Mouse (Mus musculus) midbrain, embryonic 14.5 days (tissue): ENCODE results near the gene Nrip1. TPM values are rescaled to one million over a fixed set of nuclear protein-coding genes. Genes with fewer than 3 reads are reported as not detected.

Experiments used
- ATAC-seq: fragments of 200-750 bp; cut with Nextera tagmentation; 2 replicates; pipeline ENCODE4 v1.8.0; 2017; ENCODE audit warnings: moderate number of reproducible peaks, moderate library complexity; ENCODE audit not compliant: low FRiP score, low TSS enrichment
- DNase-seq: peaks from one replicate; pipeline ENCODE4 v3.0.0-alpha.2; 2015
- H3K27ac ChIP-seq: fragments of 300-500 bp; sonication (generic); replicated peaks from 2 replicates; pipeline ENCODE4 v1.5.1; 2014; ENCODE audit warnings: mild to moderate bottlenecking, low read depth, low read length, moderate library complexity
- H3K27me3 ChIP-seq: fragments of 300-500 bp; sonication (generic); 2 replicates; pipeline ENCODE4 v1.6.1; 2014; ENCODE audit warnings: low read length, control low read depth, mixed read lengths; ENCODE audit not compliant: control insufficient read depth, insufficient read depth
- H3K36me3 ChIP-seq: fragments of 300-500 bp; sonication (generic); 2 replicates; pipeline ENCODE4 v1.6.1; 2014; ENCODE audit warnings: low read length, control low read depth; ENCODE audit not compliant: control insufficient read depth, insufficient read depth
- H3K4me1 ChIP-seq: fragments of 300-500 bp; sonication (generic); 2 replicates; pipeline ENCODE4 v1.6.1; 2014; ENCODE audit warnings: mild to moderate bottlenecking, antibody characterized with exemption, low read length, control low read depth; ENCODE audit not compliant: control insufficient read depth, insufficient read depth
- H3K4me2 ChIP-seq: fragments of 300-500 bp; sonication (generic); 2 replicates; pipeline ENCODE4 v1.6.1; 2014; ENCODE audit warnings: mild to moderate bottlenecking, low read length, moderate library complexity
- H3K4me3 ChIP-seq: fragments of 300-500 bp; sonication (generic); replicated peaks from 2 replicates; pipeline ENCODE4 v1.5.1; 2014; ENCODE audit warnings: low read depth, low read length
- H3K9ac ChIP-seq: fragments of 300-500 bp; sonication (generic); replicated peaks from 2 replicates; pipeline ENCODE4 v1.6.1; 2014; ENCODE audit warnings: mild to moderate bottlenecking, low read length, moderate library complexity
- H3K9me3 ChIP-seq: fragments of 300-500 bp; sonication (generic); 2 replicates; pipeline ENCODE4 v1.6.1; 2016; ENCODE audit warnings: low read length, control low read depth, mixed read lengths; ENCODE audit not compliant: control insufficient read depth
- WGBS: fragments of 180-500 bp; shearing (Covaris S2); extraction: QIAGEN DNeasy Blood & Tissue Kit; methylation state at CpG from one replicate; pipeline ENCODE4 v1.1.7; 2014; 5-methylcytosine and 5-hydroxymethylcytosine counted together
- polyA plus RNA-seq: library from polyadenylated mRNA; unstranded; fragments of >200 nt; fragmentation: Nextera tagmentation; extraction: Ambion mirVana; gene quantifications from 2 replicates; pipeline ENCODE4 v1.2.1, GENCODE M21; 2014

Nrip1 gene
- polyA plus RNA-seq, 1 experiment from 2014 or later: 34.7 TPM

- no peak overlapping the region for H3K9ac ChIP-seq
- WGBS: 91% methylated on average over 18 of the region's 18 CpGs
- no peak for ATAC-seq
These were observed 124.1 kb downstream of the Nrip1 start for GRCm38 (mm10) chr16:76249345-76250091.

DNA sequence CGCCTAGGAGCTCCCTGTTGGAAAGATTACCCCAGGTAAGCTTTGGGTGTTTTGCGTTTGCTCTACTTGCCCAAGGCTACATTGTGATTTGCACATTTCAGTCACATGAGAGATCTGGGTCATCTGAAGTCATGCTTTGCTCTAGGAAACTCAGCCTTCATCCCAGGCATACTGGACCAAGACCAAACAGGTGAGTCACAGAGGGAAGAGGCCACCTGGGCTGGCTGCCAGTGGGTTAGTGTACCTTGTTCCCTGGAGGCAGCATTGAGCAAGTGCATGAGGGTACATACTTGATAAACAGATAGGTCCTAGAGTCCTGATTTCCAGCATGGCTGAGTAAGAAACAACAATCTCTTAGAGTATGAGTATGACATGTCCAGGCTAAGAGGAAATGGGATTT, 130.8 kb downstream of the Nrip1 start:
- Histone ChIP-seq H3K4me1 (no peaks in the 10 kb centered on the region), H3K27me3 (no peaks in the 10 kb centered on the region), H3K9me3 (no peaks in the 10 kb centered on the region), H3K4me3 (no peak overlapping the region), H3K36me3 (no peaks in the 10 kb centered on the region), H3K4me2 (no peak overlapping the region), H3K9ac (no peak overlapping the region), H3K27ac (no peak overlapping the region)
- no peak for ATAC-seq
- no peak for DNase-seq
- WGBS: 93% methylated on average over 2 of the region's 2 CpGs

More at GRCm38 (mm10) chr16:76249345-76250091, 124.1 kb downstream of the Nrip1 start:
- Histone ChIP-seq H3K27me3 (no peaks in the 10 kb centered on the region), H3K9me3 (no peaks in the 10 kb centered on the region), H3K4me3 (no peak overlapping the region), H3K4me1 (no peaks in the 10 kb centered on the region), H3K36me3 (no peaks in the 10 kb centered on the region), H3K27ac (no peak overlapping the region), H3K4me2 (no peak overlapping the region)
- no peak for DNase-seq

DNA sequence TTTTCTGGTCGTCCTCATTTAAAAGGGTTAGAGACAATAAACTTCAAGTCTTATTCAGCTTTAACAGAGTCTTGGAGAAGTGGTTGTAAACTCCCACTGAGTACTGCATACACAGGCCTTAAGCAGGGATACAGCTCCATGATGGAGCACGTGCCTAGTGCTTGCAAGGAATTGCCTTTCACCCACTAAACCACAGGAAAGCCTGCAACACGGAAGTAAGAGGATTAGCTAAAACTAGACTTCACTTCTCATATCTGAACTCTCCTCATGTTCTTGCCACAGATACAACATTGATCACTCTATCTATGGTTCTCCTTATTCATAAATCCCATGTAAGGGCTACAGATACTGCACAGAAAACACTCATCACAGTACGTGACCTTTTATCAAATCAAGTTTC, 132.4 kb downstream of the Nrip1 start:
- Histone ChIP-seq H3K4me2 (no peak overlapping the region), H3K27ac (no peak overlapping the region), H3K9ac (no peak overlapping the region), H3K36me3 (no peaks in the 10 kb centered on the region), H3K27me3 (no peaks in the 10 kb centered on the region), H3K4me1 (no peaks in the 10 kb centered on the region), H3K4me3 (no peak overlapping the region), H3K9me3 (no peaks in the 10 kb centered on the region)
- DNase-seq (no peak), ATAC-seq (no peak)
- 84% methylated on average over 4 of the region's 4 CpGs for WGBS

GRCm38 (mm10) chr16:76239353-76239752, 134.3 kb downstream of the Nrip1 start:
- H3K4me3 ChIP-seq: no peak overlapping the region
- WGBS: 78% methylated on average over 8 of the region's 8 CpGs
- no peak overlapping the region for H3K9ac ChIP-seq
- no peaks in the 10 kb centered on the region for H3K9me3 ChIP-seq
- DNase-seq: no peak
- H3K4me2 ChIP-seq: no peak overlapping the region
- no peaks in the 10 kb centered on the region for H3K27me3 ChIP-seq
- H3K36me3 ChIP-seq: no peaks in the 10 kb centered on the region
- ATAC-seq: no peak
- no peak overlapping the region for H3K27ac ChIP-seq
- H3K4me1 ChIP-seq: no peaks in the 10 kb centered on the region

GRCm38 (mm10) chr16:76238784-76239183, 134.8 kb downstream of the Nrip1 start:
- Histone ChIP-seq H3K4me1 (no peaks in the 10 kb centered on the region), H3K4me3 (no peak overlapping the region), H3K36me3 (no peaks in the 10 kb centered on the region), H3K27me3 (no peaks in the 10 kb centered on the region), H3K4me2 (no peak overlapping the region), H3K9ac (no peak overlapping the region), H3K27ac (no peak overlapping the region), H3K9me3 (no peaks in the 10 kb centered on the region)
- ATAC-seq (no peak), DNase-seq (no peak)
- WGBS: 94% methylated on average over 4 of the region's 4 CpGs
